21 mouse cellular contexts compared by ENCODE assay signal in genomic region chr10:116883531-116883930, GRCm38 (mm10). TPM values are rescaled to one million over a fixed set of nuclear protein-coding genes. Genes with fewer than 3 reads are reported as not detected.
DNase-seq lines count a peak whose midpoint lies in the region; ATAC-seq and TF ChIP-seq lines count a peak whose summit lies in the region.
"Had no signal": no experiment of that assay in that cellular context is flagged by ENCODE, and none has a peak within 500 bp of the region (broad histone marks: within the 10 kb centered on the region; RNA-seq: fewer than 3 reads in every experiment).

No protein-coding gene starts in this region.

- POLR2A ChIA-PET in Patski (lab: Charles Lee): interaction anchor here (1.1 kb wide), 1 partner anchor 12 kb away, joined by 3 read pairs; no protein-coding TSS in a partner anchor

- TF ChIP-seq CTCF in hindbrain, postnatal 0 days (IDR thresholded peaks at IDR 0.05; ENCODE audit: low read depth): 0 out of 2 replicates have a peak, but pooled peaks have one; percentile 6
- TF ChIP-seq CTCF in lung, postnatal 0 days (IDR thresholded peaks at IDR 0.05): no peak
- TF ChIP-seq CTCF in E14TG2a.4 (conservative IDR thresholded peaks at IDR 0.05; ENCODE audit: low read length) (peak; percentile 7; the same call in 1 of the 2 replicates), Patski (IDR thresholded peaks at IDR 0.05) (peak; percentile 33)

- no peak overlapping the region for H3K9ac ChIP-seq in hindbrain, postnatal 0 days (replicated peaks; ENCODE audit: low read length)
- H3K9ac ChIP-seq in hindbrain, embryonic 12.5 days: no peak overlapping the region
- H3K9ac ChIP-seq in lung, postnatal 0 days (replicated peaks; ENCODE audit: low read depth): no peak overlapping the region
- H3K9ac ChIP-seq: embryonic facial prominence, embryonic 13.5 days; forebrain, embryonic 13.5 days; liver, embryonic 14.5 days had no signal

- in situ Hi-C loops in Patski (cut with MboI; ENCODE audit: low pct_unique_long_range_greater_than_20kb): loop anchor here (10.0 to 25.0 kb wide), 2 partner anchors 546 to 679 kb away; no protein-coding TSS in a partner anchor

- no peak for ATAC-seq in hindbrain, postnatal 0 days
- no peak for ATAC-seq in hindbrain, embryonic 12.5 days (ENCODE audit: low FRiP score)
- ATAC-seq in lung, postnatal 0 days: no peak
- no peak for ATAC-seq in Patski
- ATAC-seq: activated CD4-positive, CD25-positive, alpha-beta regulatory T cell, adult 4 months; forebrain, embryonic 13.5 days; hindbrain, embryonic 16.5 days had no signal

- no peaks in the 10 kb centered on the region for H3K36me3 ChIP-seq in hindbrain, postnatal 0 days (ENCODE audit: insufficient read depth, low read length)
- no peaks in the 10 kb centered on the region for H3K36me3 ChIP-seq in hindbrain, embryonic 12.5 days
- H3K36me3 ChIP-seq in lung, postnatal 0 days (ENCODE audit: insufficient read depth, low read length): no peaks in the 10 kb centered on the region
- no peaks in the 10 kb centered on the region for H3K36me3 ChIP-seq in E14TG2a.4 (ENCODE audit: insufficient read depth, low read length)
- H3K36me3 ChIP-seq: embryonic facial prominence, embryonic 13.5 days; heart, embryonic 10.5 days had no signal

- H3K9me3 ChIP-seq in hindbrain, postnatal 0 days (ENCODE audit: low read length): no peaks in the 10 kb centered on the region
- no peaks in the 10 kb centered on the region for H3K9me3 ChIP-seq in hindbrain, embryonic 12.5 days (replicated peaks)
- no peaks in the 10 kb centered on the region for H3K9me3 ChIP-seq in lung, postnatal 0 days (ENCODE audit: low read length)
- H3K9me3 ChIP-seq in E14TG2a.4 (ENCODE audit: low read length): no peaks in the 10 kb centered on the region
- H3K9me3 ChIP-seq: embryonic facial prominence, embryonic 13.5 days; forebrain, embryonic 13.5 days; heart, embryonic 10.5 days had no signal

- TF ChIP-seq EP300 in lung, postnatal 0 days (IDR thresholded peaks at IDR 0.05): no peak

- no peaks in the 10 kb centered on the region for H3K27me3 ChIP-seq in hindbrain, postnatal 0 days (ENCODE audit: insufficient read depth, low read length)
- no peaks in the 10 kb centered on the region for H3K27me3 ChIP-seq in hindbrain, embryonic 12.5 days
- no peaks in the 10 kb centered on the region for H3K27me3 ChIP-seq in lung, postnatal 0 days (replicated peaks; ENCODE audit: insufficient read depth, low read length)
- no peaks in the 10 kb centered on the region for H3K27me3 ChIP-seq in E14TG2a.4 (ENCODE audit: insufficient read depth, low read length)
- H3K27me3 ChIP-seq in Patski: no peaks in the 10 kb centered on the region
- H3K27me3 ChIP-seq: embryonic facial prominence, embryonic 13.5 days; forebrain, embryonic 13.5 days had no signal

- H3K27ac ChIP-seq in hindbrain, postnatal 0 days: no peak overlapping the region
- no peak overlapping the region for H3K27ac ChIP-seq in hindbrain, embryonic 12.5 days
- H3K27ac ChIP-seq in lung, postnatal 0 days (ENCODE audit: low read length): no peak overlapping the region
- H3K27ac ChIP-seq: embryonic facial prominence, embryonic 13.5 days; forebrain, embryonic 13.5 days; heart, embryonic 10.5 days; liver, embryonic 14.5 days had no signal

- no peak for DNase-seq in hindbrain, postnatal 0 days (ENCODE audit: low spot score)
- peak; percentile 8 for DNase-seq in lung, postnatal 0 days (ENCODE audit: low spot score)
- no peak for DNase-seq in lung, postnatal 14 days
- no peak for DNase-seq in Patski (ENCODE audit: low read depth, low spot score)
- DNase-seq in spleen, postnatal 4 days (ENCODE audit: low spot score in 2 of 2): no peak
- DNase-seq: adrenal gland, postnatal 10 days; cerebellum, adult 18-20 months; cerebellum, postnatal 25 days; kidney, adult 2 months; kidney, postnatal 25 days had no signal

- no peak overlapping the region for H3K4me2 ChIP-seq in hindbrain, postnatal 0 days (ENCODE audit: low read depth, low read length)
- no peak overlapping the region for H3K4me2 ChIP-seq in hindbrain, embryonic 12.5 days (replicated peaks)
- no peak overlapping the region for H3K4me2 ChIP-seq in lung, postnatal 0 days (replicated peaks; ENCODE audit: low read depth, low read length)
- H3K4me2 ChIP-seq: embryonic facial prominence, embryonic 13.5 days; forebrain, embryonic 13.5 days had no signal

- CTCF ChIA-PET in Patski (lab: Charles Lee): interaction anchor here (0.9 to 1.6 kb wide), 3 partner anchors 11 to 32 kb away, joined by 3 to 4 read pairs (median 3); no protein-coding TSS in a partner anchor

- 77% methylated on average over 5 of the region's 5 CpGs for WGBS in hindbrain, postnatal 0 days
- WGBS in hindbrain, embryonic 12.5 days: 73% methylated on average over 5 of the region's 5 CpGs
- WGBS in lung, postnatal 0 days: 41% methylated on average over 5 of the region's 5 CpGs

- H3K4me3 ChIP-seq in hindbrain, postnatal 0 days (ENCODE audit: low read length): no peak overlapping the region
- no peak overlapping the region for H3K4me3 ChIP-seq in hindbrain, embryonic 12.5 days
- no peak overlapping the region for H3K4me3 ChIP-seq in lung, postnatal 0 days (ENCODE audit: low read depth, low read length)
- no peak overlapping the region for H3K4me3 ChIP-seq in E14TG2a.4 (replicated peaks; ENCODE audit: low read length)
- H3K4me3 ChIP-seq: embryonic facial prominence, embryonic 13.5 days; forebrain, embryonic 13.5 days; heart, embryonic 10.5 days had no signal

- no peaks in the 10 kb centered on the region for H3K4me1 ChIP-seq in hindbrain, postnatal 0 days (ENCODE audit: insufficient read depth, low read length)
- H3K4me1 ChIP-seq in hindbrain, embryonic 12.5 days: no peaks in the 10 kb centered on the region
- H3K4me1 ChIP-seq in lung, postnatal 0 days (ENCODE audit: insufficient read depth, low read depth, low read length): no peaks in the 10 kb centered on the region
- H3K4me1 ChIP-seq in E14TG2a.4 (replicated peaks; ENCODE audit: low read depth, low read length): no peaks in the 10 kb centered on the region
- H3K4me1 ChIP-seq: embryonic facial prominence, embryonic 13.5 days; forebrain, embryonic 13.5 days; heart, embryonic 10.5 days had no signal

RNA-seq across cellular contexts. Expression of gene Myrfl, which starts 13.2 kb away (rescaled TPM):
- total RNA-seq in hindbrain, postnatal 0 days (2014; rRNA removed): not detected in 2 replicates
- polyA plus RNA-seq in hindbrain, postnatal 0 days (2015; fragmentation: Nextera tagmentation; extraction: Ambion mirVana): 0.04 and 0.08 TPM in 2 replicates
- polyA plus RNA-seq in hindbrain, embryonic 12.5 days (2016; fragmentation: Nextera tagmentation; extraction: Ambion mirVana): 0.17 TPM in 1 of 2 replicates, not detected in the other
- not detected in 2 replicates for polyA plus RNA-seq in lung, postnatal 0 days (2015; fragmentation: Nextera tagmentation; extraction: Ambion mirVana)
- polyA plus RNA-seq in Patski (2021): 0.06 TPM
- total RNA-seq: hematopoietic stem cell, adult 5-6 weeks; megakaryocyte-erythroid progenitor cell, adult 5-6 weeks had no signal
- polyA plus RNA-seq: activated CD4-positive, CD25-positive, alpha-beta regulatory T cell, adult 4 months; C2C12; liver, embryonic 14.5 days had no signal
